Mouse (Mus musculus): ENCODE measurements around the gene Tap1.
"Not testable (repeated sequence)": the region's sequence is repeated elsewhere in the genome, so short reads cannot be mapped to it uniquely, and the experiment has no call there.

Tap1 gene

GRCm38 (mm10) chr17:34187261-34187916 is at the start of gene Tap1, which contains the start of gene Psmb9:
Gene Tap1, plus strand, starts transcription at chr17:34187553.
Gene Psmb9, minus strand, starts transcription at chr17:34187764.
- peak; percentile 97 to 99 for DNase-seq (ENCODE audit: low read depth in 2 of 2, low spot score in 2 of 2)

GRCm38 (mm10) chr17:34137601-34138000 is 49.8 kb upstream of the Tap1 start:
- no peak for DNase-seq (ENCODE audit: low read depth in 2 of 2, low spot score in 2 of 2)

- no peak for DNase-seq (ENCODE audit: low read depth in 2 of 2, low spot score in 2 of 2)
Measured at GRCm38 (mm10) chr17:34138655-34139054, 48.7 kb upstream of the Tap1 start.

GRCm38 (mm10) chr17:34139416-34139815 is 47.9 kb upstream of the Tap1 start:
- no peak for DNase-seq (ENCODE audit: low read depth in 2 of 2, low spot score in 2 of 2)

- no peak for DNase-seq (ENCODE audit: low read depth in 2 of 2, low spot score in 2 of 2)
Measured at GRCm38 (mm10) chr17:34140240-34140639, 47.1 kb upstream of the Tap1 start.

- DNase-seq (ENCODE audit: low read depth in 2 of 2, low spot score in 2 of 2): no peak
Measured at GRCm38 (mm10) chr17:34141448-34141847, 45.9 kb upstream of the Tap1 start.

GRCm38 (mm10) chr17:34142456-34143010 is 44.8 kb upstream of the Tap1 start:
- no peak for DNase-seq (ENCODE audit: low read depth in 2 of 2, low spot score in 2 of 2)

GRCm38 (mm10) chr17:34143033-34143432 is 44.3 kb upstream of the Tap1 start, which contains the start of gene H2-DMb2:
Gene H2-DMb2, plus strand, starts transcription at chr17:34143307.
- peak; percentile 43 to 57 for DNase-seq (ENCODE audit: low read depth in 2 of 2, low spot score in 2 of 2)

- DNase-seq (ENCODE audit: low read depth in 2 of 2, low spot score in 2 of 2): no peak
Measured at GRCm38 (mm10) chr17:34143461-34143860, 43.9 kb upstream of the Tap1 start.

GRCm38 (mm10) chr17:34144221-34144620 is 43.1 kb upstream of the Tap1 start:
- DNase-seq (ENCODE audit: low read depth in 2 of 2, low spot score in 2 of 2): not testable (repeated sequence)

GRCm38 (mm10) chr17:34144960-34145371 is 42.4 kb upstream of the Tap1 start:
- DNase-seq (ENCODE audit: low read depth in 2 of 2, low spot score in 2 of 2): no peak

GRCm38 (mm10) chr17:34152923-34153322 is 34.4 kb upstream of the Tap1 start, which contains the start of gene H2-DMb1:
Gene H2-DMb1, plus strand, starts transcription at chr17:34153072.
- DNase-seq (ENCODE audit: low read depth in 2 of 2, low spot score in 2 of 2): no peak

GRCm38 (mm10) chr17:34155534-34155933 is 31.8 kb upstream of the Tap1 start:
- no peak for DNase-seq (ENCODE audit: low read depth in 2 of 2, low spot score in 2 of 2)

- DNase-seq (ENCODE audit: low read depth in 2 of 2, low spot score in 2 of 2): no peak
Measured at GRCm38 (mm10) chr17:34164202-34164895, 23.0 kb upstream of the Tap1 start.

GRCm38 (mm10) chr17:34165033-34165730 is 22.2 kb upstream of the Tap1 start:
- peak in 1 of 2 experiments; percentile 31 for DNase-seq (ENCODE audit: low read depth in 2 of 2, low spot score in 2 of 2)

- peak; percentile 41 to 53 for DNase-seq (ENCODE audit: low read depth in 2 of 2, low spot score in 2 of 2)
Measured at GRCm38 (mm10) chr17:34169279-34169678, 18.1 kb upstream of the Tap1 start.

- DNase-seq (ENCODE audit: low read depth in 2 of 2, low spot score in 2 of 2): no peak
Measured at GRCm38 (mm10) chr17:34170487-34170876, 16.9 kb upstream of the Tap1 start.

- peak; percentile 81 to 87 for DNase-seq (ENCODE audit: low read depth in 2 of 2, low spot score in 2 of 2)
Measured at GRCm38 (mm10) chr17:34170877-34171498, 16.4 kb upstream of the Tap1 start.

GRCm38 (mm10) chr17:34172528-34172927 is 14.8 kb upstream of the Tap1 start:
- DNase-seq (ENCODE audit: low read depth in 2 of 2, low spot score in 2 of 2): no peak

- no peak for DNase-seq (ENCODE audit: low read depth in 2 of 2, low spot score in 2 of 2)
Measured at GRCm38 (mm10) chr17:34174075-34174474, 13.3 kb upstream of the Tap1 start.

- DNase-seq (ENCODE audit: low read depth in 2 of 2, low spot score in 2 of 2): peak in 1 of 2 experiments; percentile 44
Measured at GRCm38 (mm10) chr17:34177179-34177578, 10.2 kb upstream of the Tap1 start.
